Mouse (Mus musculus) ES-Bruce4 (cell line): ENCODE measurements at regions not wholly inside any gene's neighbourhood (a gene's known extent, or its start where the extent isn't known, plus 50 kb on each side); places are given as distances from the start of the nearest gene placed in this dataset.

Source experiments
- CTCF ChIP-seq: IDR thresholded peaks from one replicate; pipeline ENCODE4 v1.8.1; 2011; ENCODE audit warnings: low read depth, low read length
- EP300 ChIP-seq: IDR thresholded peaks from 2 replicates; pipeline ENCODE4 v1.6.1; 2011; ENCODE audit warnings: low read depth, low read length; ENCODE audit not compliant: insufficient read depth

- TF ChIP-seq CTCF (no peak), EP300 (no peak)
Measured at GRCm38 (mm10) chr6:88995077-88995476, 93.0 kb downstream of the Tpra1 start.
